Mouse (Mus musculus): Measurements from ENCODE around the gene H2afy2. TPM values are rescaled to one million over a fixed set of nuclear protein-coding genes. Genes with fewer than 3 reads are reported as not detected.

Gene H2afy2
- 42.8 and 57.8 TPM in 2 replicates for polyA plus RNA-seq (2015; fragmentation: Nextera tagmentation; extraction: Ambion mirVana)

- H3K36me3 ChIP-seq: no peaks in the 10 kb centered on the region
- no peaks in the 10 kb centered on the region; the same call in 1 of the 2 replicates for H3K27me3 ChIP-seq
- under 1% methylated on average over 50 of the region's 50 CpGs for WGBS
- H3K4me3 ChIP-seq: peak within 1 kb of the TSS; percentile 82
- peak within 1 kb of the TSS; percentile 83 for H3K9ac ChIP-seq
- ATAC-seq (replicated peaks; ENCODE audit: insufficient number of reproducible peaks, insufficient read depth, low FRiP score, low read depth): peak; percentile 78
- no peaks in the 10 kb centered on the region for H3K9me3 ChIP-seq (replicated peaks)
- peaks cover 11% of the 10 kb centered on the region for H3K4me1 ChIP-seq (replicated peaks)
- H3K27ac ChIP-seq: peak within 1 kb of the TSS; percentile 83
- peak within 1 kb of the TSS; percentile 83 for H3K4me2 ChIP-seq
Measured at GRCm38 (mm10) chr10:61783621-61784251, at the start of gene H2afy2. TSS of gene H2afy2 (minus strand) at chr10:61784147.

GRCm38 (mm10) chr10:61832713-61833112 is 48.8 kb upstream of the H2afy2 start:
- 68% methylated on average over 11 of the region's 11 CpGs for WGBS
- H3K9me3 ChIP-seq (replicated peaks): no peaks in the 10 kb centered on the region
- H3K27ac ChIP-seq: no peak overlapping the region
- ATAC-seq (replicated peaks; ENCODE audit: insufficient number of reproducible peaks, insufficient read depth, low FRiP score, low read depth): no peak
- H3K36me3 ChIP-seq: no peaks in the 10 kb centered on the region
- H3K4me2 ChIP-seq: no peak overlapping the region
- H3K4me1 ChIP-seq (replicated peaks): no peaks in the 10 kb centered on the region
- H3K9ac ChIP-seq: no peak overlapping the region
- no peak overlapping the region for H3K4me3 ChIP-seq
- H3K27me3 ChIP-seq: no peaks in the 10 kb centered on the region

GRCm38 (mm10) chr10:61831741-61832140 is 47.8 kb upstream of the H2afy2 start:
- 88% methylated on average over 6 of the region's 6 CpGs for WGBS
- Histone ChIP-seq H3K36me3 (no peaks in the 10 kb centered on the region), H3K4me3 (no peak overlapping the region), H3K9ac (no peak overlapping the region), H3K27ac (no peak overlapping the region), H3K4me1 (replicated peaks) (no peaks in the 10 kb centered on the region), H3K9me3 (replicated peaks) (no peaks in the 10 kb centered on the region), H3K27me3 (no peaks in the 10 kb centered on the region), H3K4me2 (no peak overlapping the region)
- ATAC-seq (replicated peaks; ENCODE audit: insufficient number of reproducible peaks, insufficient read depth, low FRiP score, low read depth): no peak

- Histone ChIP-seq H3K9me3 (replicated peaks) (no peaks in the 10 kb centered on the region), H3K27me3 (no peaks in the 10 kb centered on the region), H3K4me3 (no peak overlapping the region), H3K27ac (no peak overlapping the region), H3K4me1 (replicated peaks) (no peaks in the 10 kb centered on the region), H3K4me2 (no peak overlapping the region), H3K9ac (no peak overlapping the region), H3K36me3 (no peaks in the 10 kb centered on the region)
- WGBS: 72% methylated on average over 12 of the region's 12 CpGs
- no peak for ATAC-seq (replicated peaks; ENCODE audit: insufficient number of reproducible peaks, insufficient read depth, low FRiP score, low read depth)
Measured at GRCm38 (mm10) chr10:61831251-61831650, 47.3 kb upstream of the H2afy2 start.

GRCm38 (mm10) chr10:61830817-61831216 is 46.9 kb upstream of the H2afy2 start:
- Histone ChIP-seq H3K4me2 (no peak overlapping the region), H3K27me3 (no peaks in the 10 kb centered on the region), H3K4me1 (replicated peaks) (no peaks in the 10 kb centered on the region), H3K9me3 (replicated peaks) (no peaks in the 10 kb centered on the region), H3K4me3 (no peak overlapping the region), H3K9ac (no peak overlapping the region), H3K27ac (no peak overlapping the region), H3K36me3 (no peaks in the 10 kb centered on the region)
- 41% methylated on average over 9 of the region's 9 CpGs for WGBS
- ATAC-seq (replicated peaks; ENCODE audit: insufficient number of reproducible peaks, insufficient read depth, low FRiP score, low read depth): no peak

- no peak for ATAC-seq (replicated peaks; ENCODE audit: insufficient number of reproducible peaks, insufficient read depth, low FRiP score, low read depth)
- H3K27ac ChIP-seq: no peak overlapping the region
- no peaks in the 10 kb centered on the region for H3K27me3 ChIP-seq
- WGBS: 56% methylated on average over 4 of the region's 4 CpGs
- no peaks in the 10 kb centered on the region for H3K4me1 ChIP-seq (replicated peaks)
- no peaks in the 10 kb centered on the region for H3K36me3 ChIP-seq
- no peaks in the 10 kb centered on the region for H3K9me3 ChIP-seq (replicated peaks)
- H3K4me3 ChIP-seq: no peak overlapping the region
- H3K9ac ChIP-seq: no peak overlapping the region
- H3K4me2 ChIP-seq: no peak overlapping the region
Measured at GRCm38 (mm10) chr10:61829046-61829445, 45.1 kb upstream of the H2afy2 start.

- H3K27me3 ChIP-seq: no peaks in the 10 kb centered on the region
- H3K4me2 ChIP-seq: no peak overlapping the region
- no peaks in the 10 kb centered on the region for H3K36me3 ChIP-seq
- H3K4me1 ChIP-seq (replicated peaks): no peaks in the 10 kb centered on the region
- H3K27ac ChIP-seq: no peak overlapping the region
- no peak overlapping the region for H3K9ac ChIP-seq
- no peak for ATAC-seq (replicated peaks; ENCODE audit: insufficient number of reproducible peaks, insufficient read depth, low FRiP score, low read depth)
- 82% methylated on average over 32 of the region's 32 CpGs for WGBS
- H3K4me3 ChIP-seq: no peak overlapping the region
- no peaks in the 10 kb centered on the region for H3K9me3 ChIP-seq (replicated peaks)
Measured at GRCm38 (mm10) chr10:61827950-61828936, 44.3 kb upstream of the H2afy2 start.

- H3K27ac ChIP-seq: no peak overlapping the region
- no peaks in the 10 kb centered on the region for H3K9me3 ChIP-seq (replicated peaks)
- no peaks in the 10 kb centered on the region for H3K36me3 ChIP-seq
- no peak overlapping the region for H3K4me2 ChIP-seq
- no peaks in the 10 kb centered on the region for H3K4me1 ChIP-seq (replicated peaks)
- no peak overlapping the region for H3K9ac ChIP-seq
- no peaks in the 10 kb centered on the region for H3K27me3 ChIP-seq
- no peak for ATAC-seq (replicated peaks; ENCODE audit: insufficient number of reproducible peaks, insufficient read depth, low FRiP score, low read depth)
- H3K4me3 ChIP-seq: no peak overlapping the region
- WGBS: 49% methylated on average over 16 of the region's 16 CpGs
Measured at GRCm38 (mm10) chr10:61826753-61827435, 42.9 kb upstream of the H2afy2 start.

- H3K9me3 ChIP-seq (replicated peaks): no peaks in the 10 kb centered on the region
- 63% methylated on average over 13 of the region's 13 CpGs for WGBS
- H3K27ac ChIP-seq: no peak overlapping the region
Measured at GRCm38 (mm10) chr10:61825979-61826752, 42.2 kb upstream of the H2afy2 start.

GRCm38 (mm10) chr10:61825536-61825935 is 41.6 kb upstream of the H2afy2 start:
- Histone ChIP-seq H3K27ac (no peak overlapping the region), H3K4me1 (replicated peaks) (no peaks in the 10 kb centered on the region), H3K4me2 (no peak overlapping the region), H3K4me3 (no peak overlapping the region), H3K9me3 (replicated peaks) (no peaks in the 10 kb centered on the region), H3K36me3 (no peaks in the 10 kb centered on the region), H3K27me3 (no peaks in the 10 kb centered on the region), H3K9ac (no peak overlapping the region)
- 51% methylated on average over 5 of the region's 5 CpGs for WGBS
- ATAC-seq (replicated peaks; ENCODE audit: insufficient number of reproducible peaks, insufficient read depth, low FRiP score, low read depth): no peak

More at GRCm38 (mm10) chr10:61825979-61826752, 42.2 kb upstream of the H2afy2 start:
- H3K4me1 ChIP-seq (replicated peaks): no peaks in the 10 kb centered on the region
- H3K36me3 ChIP-seq: no peaks in the 10 kb centered on the region
- no peaks in the 10 kb centered on the region for H3K27me3 ChIP-seq
- no peak overlapping the region for H3K9ac ChIP-seq
- no peak overlapping the region for H3K4me3 ChIP-seq
- no peak overlapping the region for H3K4me2 ChIP-seq
- no peak for ATAC-seq (replicated peaks; ENCODE audit: insufficient number of reproducible peaks, insufficient read depth, low FRiP score, low read depth)

Measured in heart, embryonic 15.5 days (tissue).